Mouse (Mus musculus) T-cell, adult 2 months (primary cell): ENCODE measurements at regions not wholly inside any gene's neighbourhood (a gene's known extent, or its start where the extent isn't known, plus 50 kb on each side); places are given as distances from the start of the nearest gene placed in this dataset.
A peak's percentile ranks its signal among the peaks of the same experiment; 100 is the strongest.

ENCODE experiments used
- DNase-seq: peaks from one replicate; pipeline ENCODE4 v3.0.0; 2022; ENCODE audit warnings: low spot score

- peak; percentile 78 for DNase-seq
These were observed 234.7 kb upstream of the A1bg start for GRCm38 (mm10) chr15:61157543-61157942.

DNA sequence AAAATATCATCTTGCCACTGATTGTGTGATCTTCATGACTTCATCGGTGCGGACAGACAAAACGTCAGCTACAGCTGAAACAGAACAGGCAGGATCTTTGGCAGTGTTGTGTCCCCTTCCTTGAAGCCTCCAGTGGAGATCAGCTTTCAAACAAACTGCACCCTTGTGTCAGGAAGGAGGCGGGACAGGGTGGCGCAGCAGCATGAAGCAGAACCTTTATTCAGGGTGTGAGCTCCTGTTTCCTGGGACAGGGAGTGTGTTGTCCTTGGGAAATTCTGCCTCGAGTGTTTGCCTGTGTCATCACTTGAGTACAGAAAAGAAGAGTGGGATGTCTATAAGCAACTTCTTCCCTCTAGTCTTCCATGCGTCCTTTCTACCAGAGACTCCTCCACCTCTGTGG is 232.7 kb upstream of the A1bg start:
- no peak for DNase-seq

DNA sequence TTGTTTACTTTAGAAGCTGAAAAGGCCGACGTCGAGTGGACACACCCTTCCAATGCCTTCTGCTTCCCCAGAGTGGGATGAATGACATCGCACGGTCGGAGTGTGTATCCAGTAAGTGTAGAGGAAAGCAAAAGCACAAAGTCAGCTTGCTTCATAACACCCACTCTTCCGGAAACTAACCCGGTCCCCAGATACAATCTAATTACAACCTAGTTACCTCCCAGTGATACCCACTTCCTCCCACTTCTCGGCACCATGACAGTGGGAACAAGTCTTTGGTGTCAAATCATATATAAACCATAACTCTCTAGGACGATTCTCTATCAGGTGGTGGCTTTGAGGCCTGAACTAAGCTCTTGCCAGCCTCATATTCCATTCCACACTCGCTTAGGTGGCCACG is 231.4 kb upstream of the A1bg start:
- DNase-seq = peak; percentile 4

- no peak for DNase-seq
These were observed 220.0 kb upstream of the A1bg start for GRCm38 (mm10) chr15:61142851-61143250.

DNA sequence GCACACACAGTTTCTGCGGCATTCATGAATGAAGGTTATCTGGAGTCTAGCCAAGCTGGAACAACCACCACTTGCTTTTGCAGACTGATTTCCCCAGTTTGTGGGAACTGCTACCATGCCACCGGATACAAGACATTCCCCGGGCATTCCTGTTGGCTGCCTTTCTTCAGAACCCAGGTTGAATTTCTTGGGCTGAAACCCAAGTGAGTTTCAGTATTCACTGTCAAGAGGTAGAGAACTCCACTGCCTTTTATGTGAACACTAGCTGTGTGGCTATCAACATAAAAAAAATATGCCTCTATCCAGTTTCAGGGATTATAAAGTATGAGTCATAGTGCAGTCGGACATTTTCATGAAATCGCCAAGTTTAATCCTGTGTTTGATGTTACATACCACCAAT is 216.3 kb upstream of the A1bg start:
- no peak for DNase-seq

DNA sequence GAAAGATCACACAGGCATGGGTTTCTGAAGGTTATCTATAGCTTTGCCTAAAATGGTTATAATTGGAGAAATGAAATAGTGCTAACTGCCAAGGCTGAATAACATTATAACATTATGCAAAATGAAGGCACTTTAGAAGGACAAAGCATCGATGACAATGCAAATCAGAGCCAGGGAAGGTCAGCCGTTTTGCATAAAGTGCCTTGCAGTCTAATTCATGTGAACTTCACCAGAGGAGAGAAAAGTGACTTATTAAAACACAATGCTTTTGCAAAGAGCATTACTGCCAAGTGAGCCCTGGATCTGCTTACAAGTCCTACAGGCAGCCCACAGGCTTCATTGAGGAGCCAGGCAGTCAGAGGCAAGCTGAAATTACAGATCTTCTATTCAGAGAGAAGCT is 214.0 kb upstream of the A1bg start:
- DNase-seq = no peak

- no peak for DNase-seq
These were observed 210.5 kb upstream of the A1bg start for GRCm38 (mm10) chr15:61133316-61133715.

DNA sequence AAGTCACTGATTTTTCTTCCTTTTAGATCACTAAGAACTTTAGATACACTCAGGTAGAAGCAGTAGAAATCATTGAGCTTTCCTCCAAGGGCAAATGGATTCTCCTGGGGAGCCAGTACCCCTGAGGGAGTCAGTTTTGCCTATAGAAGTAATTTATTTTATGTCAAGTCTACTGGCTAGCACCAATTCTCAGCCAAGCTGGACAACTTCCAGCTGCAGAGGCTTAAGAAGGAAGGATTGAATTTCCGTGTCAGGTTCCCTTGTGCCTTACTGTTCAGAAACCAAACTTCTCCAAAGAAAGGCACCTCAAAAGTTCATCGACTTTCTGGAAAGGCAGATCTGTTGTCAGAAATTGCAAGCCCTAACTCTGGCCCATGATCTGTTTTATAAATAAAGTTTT is 205.2 kb upstream of the A1bg start:
- DNase-seq = no peak

DNA sequence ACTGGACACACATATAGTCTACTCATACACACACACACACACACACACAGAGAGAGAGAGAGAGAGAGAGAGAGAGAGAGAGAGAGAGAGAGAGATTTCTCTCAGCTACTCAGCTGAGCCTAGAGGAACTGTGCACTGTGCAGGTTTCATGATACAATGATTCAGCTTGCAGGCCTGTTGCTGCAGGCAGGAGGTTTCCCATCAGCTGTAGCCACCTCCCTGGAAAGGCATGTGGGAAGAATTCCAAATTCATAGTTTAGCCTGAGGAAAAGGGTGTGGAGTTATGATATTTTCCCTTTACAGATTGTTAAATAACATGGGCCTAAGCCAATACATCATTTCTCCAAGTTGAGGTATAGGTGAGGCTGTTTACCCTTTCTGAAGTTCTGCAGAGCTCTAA is 204.3 kb upstream of the A1bg start:
- no peak for DNase-seq

DNA sequence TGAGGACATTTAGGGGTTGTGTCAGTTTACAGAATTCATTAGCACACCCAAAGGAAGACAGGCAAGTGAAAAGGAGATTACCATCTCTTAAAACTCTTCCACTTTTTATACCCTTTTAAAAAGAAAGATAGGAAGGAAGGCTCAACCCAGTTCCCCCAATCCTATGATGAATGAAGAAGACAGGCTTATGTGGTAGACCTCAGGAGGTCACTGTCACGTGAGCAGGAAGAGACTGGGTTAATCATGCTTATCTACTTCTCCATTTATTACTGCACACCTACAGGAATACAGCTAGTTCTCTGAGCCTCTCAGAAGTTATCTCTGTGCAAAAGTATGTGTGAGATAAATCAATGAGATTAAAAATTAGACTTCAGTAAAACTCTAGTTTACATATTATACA is 194.1 kb upstream of the A1bg start:
- no peak for DNase-seq

DNA sequence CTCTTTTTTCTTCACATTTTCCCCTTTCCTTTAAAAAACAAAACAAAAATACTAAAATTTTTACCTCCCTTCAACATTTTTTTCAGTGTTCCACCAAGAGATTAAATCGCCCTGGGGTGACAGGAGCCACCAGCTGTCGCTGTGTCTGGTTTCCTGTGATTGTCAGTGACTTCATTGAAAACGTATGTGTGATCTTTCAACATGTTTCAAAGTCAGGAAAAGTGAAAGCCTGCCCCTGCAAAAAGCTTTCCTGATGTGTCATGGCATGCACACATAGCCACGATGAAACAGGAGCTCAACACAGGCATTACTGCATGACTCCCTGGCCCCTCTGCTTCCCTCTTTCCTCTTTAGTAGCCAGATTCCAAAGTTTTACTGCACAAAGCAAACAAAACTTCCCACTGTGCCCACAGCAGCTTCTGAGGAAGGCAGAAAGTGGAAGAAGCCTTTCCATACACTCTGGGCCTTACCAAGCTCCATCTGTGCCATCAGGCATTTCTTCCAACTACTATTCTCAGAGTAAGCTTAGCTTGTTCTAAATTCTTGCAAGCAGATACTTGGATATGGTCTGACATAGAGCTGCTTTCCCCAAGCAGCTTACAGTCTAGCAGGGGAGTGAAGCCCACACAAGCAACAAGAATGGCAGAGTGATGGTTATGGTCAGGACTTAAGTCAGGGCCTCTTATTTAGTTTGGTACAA is 186.8 kb upstream of the A1bg start:
- no peak for DNase-seq

DNA sequence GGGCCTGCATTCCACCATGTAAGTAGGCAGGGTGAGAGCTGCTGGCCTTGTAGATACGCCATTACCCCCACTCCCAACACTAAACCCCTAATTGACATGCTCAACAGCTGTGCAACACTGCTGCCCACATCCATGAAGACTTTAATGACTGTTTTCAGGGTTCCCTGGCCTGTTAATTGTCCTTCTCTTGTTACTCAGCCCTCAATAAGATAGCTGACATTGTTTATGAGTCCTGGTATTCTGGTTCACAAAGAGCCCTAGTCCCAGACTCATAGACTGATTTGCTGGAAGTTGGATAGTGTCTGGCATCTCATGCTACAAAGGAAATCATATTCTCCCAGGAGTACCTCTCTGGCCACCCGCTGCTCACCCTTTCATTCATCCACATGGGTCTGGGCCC is 186.1 kb upstream of the A1bg start:
- DNase-seq = no peak

GRCm38 (mm10) chr15:61102421-61103412 is 179.9 kb upstream of the A1bg start:
- peak; percentile 16 for DNase-seq

DNA sequence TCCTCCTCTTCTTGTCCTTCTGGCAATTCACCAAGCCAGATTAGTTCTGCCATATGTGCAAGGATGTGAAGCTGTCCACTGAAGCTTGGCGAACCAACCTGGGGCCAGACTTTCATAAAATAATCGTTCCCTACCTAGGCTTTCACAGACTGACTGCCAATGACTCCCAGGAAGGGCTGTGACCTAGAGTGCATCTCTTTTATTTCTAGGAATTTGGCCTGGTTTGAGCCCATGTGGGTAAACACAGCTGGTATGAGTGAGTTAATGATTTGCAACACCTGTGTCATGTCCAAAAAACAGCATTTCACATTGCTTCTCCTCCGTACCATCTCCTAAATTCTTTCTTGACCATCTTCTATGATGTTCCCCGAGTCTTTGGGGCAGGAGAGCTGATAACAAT is 178.0 kb upstream of the A1bg start:
- no peak for DNase-seq

- DNase-seq = no peak
These were observed 176.2 kb upstream of the A1bg start for GRCm38 (mm10) chr15:61098968-61099367.

DNA sequence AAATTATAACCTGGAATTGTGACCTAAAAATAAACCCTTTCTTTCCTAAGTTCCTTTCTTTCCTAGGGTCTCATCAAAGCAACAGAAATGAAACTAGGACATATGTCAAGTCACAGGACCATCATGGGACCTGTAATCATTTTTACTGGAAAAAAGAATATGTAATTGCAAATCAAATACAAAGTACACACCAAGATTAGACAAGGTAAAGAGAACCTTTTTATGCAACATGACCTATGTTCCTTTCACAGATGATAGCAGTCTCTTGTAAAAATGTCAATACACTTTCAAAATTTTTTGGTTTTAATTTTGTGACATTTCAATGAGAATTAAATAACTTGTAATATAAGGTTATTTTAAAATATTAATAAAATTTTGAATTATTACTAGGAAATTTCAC is 175.7 kb upstream of the A1bg start:
- no peak for DNase-seq

GRCm38 (mm10) chr15:61096021-61096781 is 173.4 kb upstream of the A1bg start:
- DNase-seq = no peak

- DNase-seq = no peak
These were observed 132.3 kb upstream of the A1bg start for GRCm38 (mm10) chr15:61055017-61055609.

DNA sequence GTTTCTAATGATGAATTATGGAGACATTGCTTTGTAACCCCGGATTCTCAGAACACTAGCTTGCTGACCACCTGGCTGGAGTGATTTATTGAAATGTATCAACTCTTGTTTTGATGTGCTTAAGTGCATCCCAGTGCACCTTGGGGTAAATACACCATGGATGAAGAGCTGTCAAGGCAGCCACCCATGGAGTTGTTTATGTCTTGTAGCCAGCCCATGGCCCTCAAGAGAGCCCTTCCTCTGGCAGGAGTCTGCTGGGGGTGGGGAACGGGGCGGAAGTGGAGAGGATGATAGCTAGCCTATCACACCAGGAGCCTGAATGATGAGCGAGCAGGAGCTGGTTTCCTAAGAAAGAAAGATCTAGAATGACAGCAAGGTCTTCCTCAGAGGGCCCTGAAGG is 128.6 kb upstream of the A1bg start:
- DNase-seq = no peak

DNA sequence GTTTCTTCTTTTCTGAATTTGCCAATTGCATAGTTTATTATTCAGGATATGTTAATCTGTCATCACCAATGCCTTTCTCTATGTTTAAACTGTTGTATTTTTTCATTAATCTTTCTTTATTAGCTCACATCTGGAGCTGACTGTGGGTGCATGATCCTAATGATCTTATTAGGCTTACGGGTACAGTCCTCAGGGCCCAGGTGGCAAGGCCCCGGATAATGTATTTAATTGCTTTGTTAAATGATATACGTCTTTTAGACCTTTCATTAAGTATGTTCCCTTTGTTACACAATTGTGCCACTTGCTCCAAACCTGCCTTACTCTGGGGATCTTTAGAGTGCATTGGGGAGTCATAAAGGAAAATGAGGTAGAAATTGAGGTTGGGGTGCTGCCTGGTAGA is 86.7 kb upstream of the A1bg start:
- DNase-seq = no peak

- DNase-seq = no peak
These were observed 84.7 kb upstream of the A1bg start for GRCm38 (mm10) chr15:61007461-61008059.

DNA sequence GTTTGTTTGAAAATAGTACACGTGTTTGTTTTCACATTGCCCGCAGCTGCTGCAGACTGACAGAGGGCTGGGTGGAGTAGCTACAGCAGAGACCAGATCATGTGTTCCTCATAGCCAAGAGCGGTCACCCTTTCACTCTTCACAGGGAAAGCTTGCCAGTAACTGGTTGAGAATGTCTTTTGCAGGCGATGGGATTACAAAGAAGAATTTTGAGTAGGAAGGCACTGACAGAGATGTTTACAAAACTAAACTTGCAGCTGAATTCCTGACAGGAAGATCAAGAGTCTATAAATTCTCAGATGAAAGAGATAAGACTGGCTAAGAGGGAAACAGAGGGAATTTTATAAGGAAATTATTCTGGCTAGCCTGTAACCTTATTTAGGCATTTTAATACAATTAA is 83.8 kb upstream of the A1bg start:
- DNase-seq = no peak
